Mouse (Mus musculus) right cerebral cortex, postnatal 14 days (tissue): ENCODE results near the gene Lrba.

Experiments
- DNase-seq: peaks from one replicate; pipeline ENCODE4 v3.0.0; 2022

The Lrba gene

DNA sequence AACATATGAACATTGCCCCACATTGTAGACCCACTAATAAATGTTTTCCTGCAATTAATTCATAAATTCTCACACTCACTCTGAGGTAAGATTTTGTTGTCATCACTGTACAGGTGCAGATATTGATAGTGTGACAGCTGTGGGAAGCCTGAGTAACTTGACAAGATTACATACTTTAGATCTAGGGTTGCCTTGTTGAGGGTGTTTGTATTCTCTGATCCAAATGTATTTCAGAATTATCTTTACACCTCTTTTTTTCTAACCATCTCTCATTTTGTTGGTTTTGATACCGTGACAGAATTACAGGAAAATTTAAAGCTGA is 336.5 kb downstream of the Lrba start:
- no peak for DNase-seq

DNA sequence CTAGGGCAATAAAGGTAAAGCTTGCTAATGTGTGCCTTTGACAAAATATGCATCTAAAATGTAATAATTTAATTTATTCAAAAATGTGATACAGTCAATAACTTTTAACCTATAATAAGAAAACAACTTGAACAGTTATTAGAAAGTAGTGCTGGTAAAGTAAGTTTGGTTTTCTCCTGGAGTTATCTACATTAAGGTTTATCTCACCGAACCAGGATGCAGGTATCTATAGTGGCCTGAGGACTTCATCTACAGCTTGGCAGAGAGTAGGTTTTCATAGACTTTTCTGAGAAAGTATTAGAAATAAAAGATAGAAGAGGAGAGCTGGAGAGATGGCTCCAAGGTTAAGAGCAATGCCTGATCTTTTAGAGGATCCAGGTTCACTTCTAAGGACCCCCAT is 336.9 kb downstream of the Lrba start:
- DNase-seq, result no peak

DNA sequence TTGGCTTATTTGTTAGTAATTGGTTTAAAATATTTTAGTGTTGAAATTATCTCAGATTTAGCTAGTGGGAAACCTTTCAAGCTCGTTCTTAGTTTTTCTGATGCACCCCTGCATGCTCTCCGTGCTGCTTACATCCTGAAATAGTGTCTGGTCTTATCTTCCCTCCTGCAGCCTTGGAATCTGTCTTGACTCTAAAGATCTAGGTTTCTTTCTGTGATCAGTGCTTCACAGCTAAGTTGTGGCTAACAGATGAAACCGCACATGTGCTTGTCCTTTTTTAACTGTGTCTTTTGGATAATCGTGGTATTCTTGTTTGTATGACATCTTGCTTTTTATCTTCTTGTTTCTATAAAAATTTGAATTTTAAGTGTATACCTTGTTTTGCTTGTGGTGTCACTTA is 342.8 kb downstream of the Lrba start:
- no peak for DNase-seq

DNA sequence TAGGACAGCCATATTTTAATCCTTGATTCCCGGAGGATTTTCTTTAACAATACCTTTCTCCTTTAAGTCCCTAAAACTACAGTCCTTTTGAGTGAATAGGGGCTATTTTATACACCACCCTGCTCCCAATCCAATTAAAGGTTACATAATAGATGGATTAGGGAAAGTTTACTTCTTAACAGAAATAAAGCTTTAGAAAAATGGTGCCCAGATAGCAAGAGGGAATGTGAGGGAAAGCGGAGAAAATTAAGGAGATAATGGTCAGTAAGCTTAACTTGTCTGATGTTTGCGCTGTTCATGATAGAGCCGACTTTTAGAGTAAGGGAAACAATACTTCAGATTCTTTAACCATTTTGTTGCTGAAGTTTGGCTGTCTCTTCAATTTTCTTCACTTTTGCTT is 347.0 kb downstream of the Lrba start:
- DNase-seq, result no peak

DNA sequence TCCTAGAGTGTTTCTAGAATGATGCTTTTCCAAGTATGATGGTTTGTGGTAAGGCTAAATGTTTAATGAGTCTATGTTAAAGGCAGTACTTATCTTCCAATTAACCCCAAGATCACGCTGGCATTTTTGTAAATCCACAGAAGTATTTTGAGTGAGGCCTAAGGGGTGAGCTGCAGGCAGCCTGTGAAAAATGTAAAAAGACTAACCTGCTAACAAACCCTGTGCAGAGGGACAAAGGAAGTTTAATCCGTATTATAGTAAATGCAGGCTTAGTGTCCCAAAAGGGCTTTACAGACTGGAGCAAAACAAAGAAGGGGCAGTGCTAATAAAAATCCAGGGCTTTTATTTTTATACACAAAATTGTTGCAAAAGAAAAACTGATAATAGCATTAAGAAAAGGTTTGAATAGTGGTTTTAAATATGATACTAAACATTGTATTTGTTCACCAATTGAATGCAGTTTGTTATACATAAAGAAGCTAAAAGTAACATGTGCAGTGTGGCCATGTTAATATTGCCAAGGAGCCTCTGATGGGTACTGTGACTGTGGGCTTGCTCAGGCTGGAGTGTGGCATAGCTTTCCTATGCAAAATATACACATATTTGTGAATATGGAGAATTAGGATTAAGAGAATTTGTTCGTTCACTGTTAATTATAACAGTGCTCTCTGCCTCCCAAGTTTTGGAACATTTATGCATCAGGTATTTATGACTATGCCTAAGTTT is 348.2 kb downstream of the Lrba start:
- no peak for DNase-seq

DNA sequence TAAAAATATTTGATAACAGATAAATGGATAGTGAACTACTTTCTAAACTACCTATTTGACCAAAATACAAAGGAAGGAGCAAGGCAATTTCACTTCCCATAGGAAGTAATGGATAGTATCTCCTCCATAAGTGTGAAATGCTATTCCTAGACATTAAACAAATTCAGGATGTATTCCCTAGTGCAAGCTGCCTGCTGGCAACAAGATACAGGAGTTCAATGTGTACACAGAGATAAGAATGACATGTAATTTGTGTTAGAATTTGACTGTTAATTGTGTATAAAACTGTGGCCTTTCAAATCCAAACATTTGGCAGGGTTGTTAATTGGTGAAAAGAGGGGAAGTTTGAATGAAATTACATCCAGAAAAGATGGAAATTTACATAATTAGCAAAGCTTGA is 350.8 kb downstream of the Lrba start:
- no peak for DNase-seq

DNA sequence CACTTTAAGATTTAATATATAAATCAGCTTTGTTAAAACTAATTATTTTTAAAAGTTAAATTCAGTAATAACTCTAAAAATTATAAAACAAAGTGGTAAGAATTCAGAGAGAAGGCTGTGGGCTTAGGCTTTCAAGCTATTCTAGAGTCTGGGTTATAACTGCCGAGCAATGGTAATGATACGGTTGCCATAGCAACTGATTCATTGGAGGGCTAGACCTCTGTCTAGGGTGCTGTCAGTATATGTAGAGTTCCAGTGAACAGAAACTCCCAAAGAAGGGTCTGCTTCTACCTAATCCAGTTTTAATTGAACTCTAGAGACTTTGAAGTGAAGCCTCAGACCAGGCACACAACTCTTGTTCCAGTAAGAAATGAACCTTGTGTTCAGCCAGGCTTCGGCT is 377.8 kb downstream of the Lrba start:
- no peak for DNase-seq

DNA sequence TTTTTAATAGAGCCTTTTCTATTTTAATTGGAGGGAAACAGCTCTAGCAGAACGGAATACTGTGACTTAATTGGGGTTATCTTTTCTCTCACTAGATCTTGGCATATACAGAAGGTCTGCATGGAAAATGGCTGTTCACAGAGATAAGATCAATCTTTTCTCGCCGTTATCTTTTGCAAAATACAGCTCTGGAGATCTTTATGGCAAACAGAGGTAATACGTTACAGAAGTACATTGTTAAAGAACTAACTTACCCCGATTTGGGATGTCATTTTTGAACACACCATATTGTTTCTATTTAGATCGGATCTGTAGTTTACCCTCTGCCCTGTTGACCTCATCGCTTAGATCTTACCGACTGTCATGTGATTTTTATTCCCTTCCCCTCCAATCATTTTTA is 381.3 kb downstream of the Lrba start:
- no peak for DNase-seq

DNA sequence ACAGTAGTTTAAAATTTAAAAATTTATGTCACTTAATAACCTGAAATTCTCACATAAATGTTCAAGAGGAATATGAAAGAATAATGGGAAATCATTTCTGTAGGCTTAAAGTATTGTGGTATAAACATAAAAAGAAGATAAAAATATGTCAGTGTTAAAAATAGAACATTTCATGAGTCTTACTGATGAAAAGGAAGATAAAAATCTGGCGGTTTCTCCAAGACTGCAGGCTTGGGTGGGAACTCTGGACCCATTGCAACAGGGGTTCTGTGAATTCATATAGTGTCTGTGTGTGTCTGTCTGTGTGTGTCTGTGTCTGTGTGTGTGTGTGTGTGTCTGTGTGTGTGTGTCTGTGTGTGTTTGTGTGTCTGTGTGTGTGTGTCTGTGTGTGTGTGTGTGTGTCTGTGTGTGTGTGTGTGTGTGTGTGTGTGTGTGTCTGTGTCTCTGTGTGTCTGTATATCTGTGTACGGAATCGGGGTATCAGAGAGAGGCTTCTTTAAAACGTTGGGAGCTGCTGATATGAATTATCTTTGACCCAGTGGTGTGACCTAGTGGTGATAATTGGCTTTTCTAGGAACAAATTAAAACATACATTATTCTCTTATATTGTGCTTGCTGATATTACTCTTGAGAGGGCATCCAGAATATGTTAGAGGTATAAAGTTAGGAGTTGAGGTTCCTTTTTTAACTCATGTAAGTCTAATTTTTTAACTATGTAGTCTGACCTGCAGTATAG is 402.7 kb downstream of the Lrba start:
- DNase-seq, result no peak

DNA sequence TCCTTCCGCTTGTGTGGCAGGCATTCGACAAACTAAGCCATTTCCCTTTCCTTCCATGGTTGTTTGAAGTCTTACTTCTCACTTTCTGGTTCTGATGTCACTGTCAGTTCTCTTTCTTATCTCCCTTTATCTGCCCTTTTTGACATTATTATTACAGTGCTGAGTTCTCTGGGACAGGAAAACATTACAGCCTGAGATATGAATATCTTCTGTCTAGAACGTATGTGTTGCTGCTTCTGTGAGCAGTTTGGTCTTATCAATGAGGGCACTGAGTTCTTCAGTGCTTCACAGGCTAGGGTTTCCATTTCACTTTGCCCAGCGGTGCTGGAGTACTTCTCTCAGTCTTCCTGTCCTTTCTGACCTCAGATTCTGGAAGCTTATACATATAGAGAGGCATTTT is 404.9 kb downstream of the Lrba start:
- DNase-seq, result no peak

DNA sequence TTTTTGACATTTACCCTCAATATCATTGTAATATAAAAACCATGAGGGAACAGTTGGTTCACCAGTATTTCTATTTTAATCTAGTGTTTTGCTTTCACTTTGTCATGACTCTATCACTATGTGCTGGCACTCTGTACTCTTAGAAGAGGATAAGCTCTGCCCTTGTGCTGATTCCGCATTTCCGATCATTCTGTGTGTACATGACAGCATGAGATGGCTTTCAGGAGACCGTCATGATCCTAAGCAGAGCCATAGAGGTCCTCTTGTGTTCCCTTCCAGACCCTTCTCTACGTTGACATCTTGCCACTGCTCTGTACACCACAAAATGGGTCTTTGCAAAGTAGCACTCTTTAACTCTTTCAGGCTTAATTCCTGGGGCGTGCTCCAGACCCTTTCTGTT is 411.0 kb downstream of the Lrba start:
- DNase-seq, result no peak

DNA sequence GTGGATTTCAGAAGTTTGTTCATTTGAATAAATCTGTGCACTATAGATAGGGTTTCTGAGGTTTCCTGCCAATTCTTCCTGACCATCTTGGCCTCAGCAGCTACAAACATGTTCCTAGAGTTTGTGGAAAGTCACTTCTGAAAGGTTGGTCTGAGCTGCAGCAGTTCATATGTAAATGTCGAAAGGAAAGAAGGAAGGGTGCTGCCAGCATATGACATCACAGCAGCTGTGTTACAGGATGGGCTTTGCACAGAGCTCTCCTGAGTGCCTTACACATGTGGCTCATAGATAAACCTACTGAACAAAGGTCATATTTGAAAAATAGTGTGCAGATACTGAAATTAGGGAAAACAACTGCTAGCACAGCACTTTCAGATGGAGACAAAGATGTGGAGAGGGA is 411.5 kb downstream of the Lrba start:
- no peak for DNase-seq

DNA sequence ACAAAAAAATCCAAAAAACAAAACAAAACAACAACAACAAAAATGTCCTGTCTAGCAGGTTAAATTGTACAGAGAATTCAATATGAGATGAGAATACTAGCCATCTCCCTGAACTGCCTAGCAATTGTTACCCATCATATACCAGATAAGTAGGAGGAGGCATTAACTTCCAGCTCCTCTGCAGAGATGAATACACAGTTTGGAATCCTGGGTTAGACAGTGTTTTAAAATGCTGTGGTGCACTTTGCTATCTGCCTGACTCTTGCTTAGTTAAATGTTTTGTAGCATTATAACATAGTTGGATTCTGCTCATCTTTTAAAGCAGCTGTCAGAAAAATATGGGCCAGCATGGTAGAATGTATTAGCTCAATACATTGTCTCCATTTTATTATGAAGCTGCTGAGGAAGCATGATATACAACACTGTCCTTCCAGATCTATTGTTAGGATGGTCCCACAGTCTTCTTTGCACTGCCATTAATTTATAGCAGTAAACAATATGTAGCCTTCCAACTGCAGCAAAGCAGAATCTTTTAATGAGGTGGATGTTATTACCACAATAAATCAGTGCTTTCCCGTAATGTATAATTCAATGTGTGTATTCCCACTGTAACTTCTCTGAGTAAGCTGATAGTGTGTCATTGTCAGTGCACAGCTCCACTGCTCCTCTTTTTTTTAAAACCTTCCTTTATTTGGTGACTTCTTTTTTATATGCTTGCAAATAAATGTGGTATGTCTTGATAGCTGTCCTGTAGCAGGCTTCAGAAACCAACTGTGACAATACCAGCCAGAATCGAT is 414.3 kb downstream of the Lrba start:
- DNase-seq, result no peak

DNA sequence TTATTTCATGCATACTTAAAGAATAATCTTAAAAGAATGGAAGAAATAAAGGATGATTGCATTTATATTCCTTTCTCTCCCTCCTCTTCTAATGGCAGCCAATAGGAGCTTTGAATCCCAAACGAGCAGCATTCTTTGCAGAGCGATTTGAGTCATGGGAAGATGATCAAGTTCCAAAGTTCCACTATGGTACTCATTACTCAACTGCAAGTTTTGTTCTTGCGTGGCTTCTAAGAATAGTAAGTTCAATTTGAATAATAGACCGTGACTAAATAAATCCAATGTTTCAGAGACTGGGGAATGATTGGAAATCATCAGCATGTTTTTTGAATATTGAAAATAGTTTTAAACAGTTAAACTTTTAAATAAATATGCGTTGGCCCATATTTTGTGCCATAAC is 416.9 kb downstream of the Lrba start:
- no peak for DNase-seq

DNA sequence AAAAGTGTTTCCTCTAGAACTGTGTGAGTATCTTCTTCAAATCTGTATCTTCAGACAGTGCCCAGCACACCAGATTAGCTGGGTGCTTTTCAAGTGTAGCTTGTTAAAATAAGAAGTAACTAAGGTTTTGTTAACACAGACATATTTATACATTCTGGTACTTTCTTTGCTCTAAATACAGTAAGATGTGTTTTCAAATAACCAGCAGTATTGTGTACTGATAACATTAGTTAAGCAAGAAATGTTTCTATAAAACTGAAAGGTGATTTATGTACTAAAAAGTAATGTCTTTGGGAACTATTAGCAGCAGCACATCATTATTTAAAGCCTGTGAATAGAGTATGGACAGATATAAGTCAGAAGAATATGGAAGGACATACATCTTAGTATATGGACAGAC is 417.3 kb downstream of the Lrba start:
- no peak for DNase-seq

DNA sequence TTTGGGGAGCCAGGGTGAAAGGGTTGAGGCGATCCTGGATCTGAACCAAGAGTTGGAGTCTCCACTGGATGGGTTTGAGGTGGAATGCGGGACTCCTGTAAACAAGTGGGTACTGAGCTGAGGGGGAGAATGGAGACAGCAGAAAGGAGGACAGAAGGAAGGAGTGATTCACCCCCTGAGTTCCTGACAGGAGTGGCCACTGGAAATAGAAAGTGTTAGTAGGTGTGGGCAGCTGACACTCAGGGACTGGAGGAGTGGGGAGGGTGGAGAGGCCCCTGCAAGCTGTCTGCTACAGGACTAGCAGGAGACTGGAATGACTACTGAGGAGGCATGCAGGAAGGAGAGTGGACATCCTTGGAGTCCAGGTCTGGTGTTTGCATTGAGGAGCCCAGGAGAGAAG is 422.3 kb downstream of the Lrba start:
- DNase-seq, result no peak

DNA sequence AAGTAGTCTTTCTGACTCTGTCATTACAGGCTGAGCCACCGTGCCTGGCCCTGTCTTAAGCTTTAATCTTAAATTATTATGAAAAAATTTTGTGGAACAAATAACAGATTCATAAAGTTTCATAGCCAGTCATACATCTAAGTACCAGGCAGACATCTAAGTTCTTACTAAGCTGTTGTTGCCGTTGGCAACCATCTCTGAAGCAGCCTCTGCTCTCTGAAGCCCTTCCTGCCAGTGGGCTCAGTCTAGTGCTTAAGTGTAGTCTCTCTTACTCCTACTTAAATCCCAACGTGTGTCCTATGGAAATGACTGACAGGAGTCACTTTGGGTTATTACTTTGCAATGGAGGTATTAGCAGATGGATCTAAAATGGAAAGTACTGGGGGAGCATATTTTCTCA is 426.5 kb downstream of the Lrba start:
- no peak for DNase-seq

DNA sequence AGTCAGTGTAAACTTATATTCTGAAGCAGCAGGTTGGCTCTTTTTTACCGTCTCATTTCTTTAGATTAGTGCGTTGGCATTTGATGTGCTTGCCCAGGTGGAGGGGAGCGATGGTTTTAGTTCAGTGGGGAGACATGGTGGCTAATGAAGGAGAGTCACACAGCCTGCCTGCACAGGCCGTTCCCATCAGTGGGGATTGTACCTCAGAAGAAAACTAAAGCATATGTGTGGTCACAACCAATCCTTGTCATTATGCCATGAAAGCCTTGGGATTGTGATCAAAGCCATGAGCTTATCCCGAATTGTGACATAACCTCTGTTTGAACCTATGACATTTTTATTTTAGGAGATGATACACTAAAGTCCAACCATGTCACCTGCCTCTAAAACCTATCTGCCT is 434.8 kb downstream of the Lrba start:
- no peak for DNase-seq

DNA sequence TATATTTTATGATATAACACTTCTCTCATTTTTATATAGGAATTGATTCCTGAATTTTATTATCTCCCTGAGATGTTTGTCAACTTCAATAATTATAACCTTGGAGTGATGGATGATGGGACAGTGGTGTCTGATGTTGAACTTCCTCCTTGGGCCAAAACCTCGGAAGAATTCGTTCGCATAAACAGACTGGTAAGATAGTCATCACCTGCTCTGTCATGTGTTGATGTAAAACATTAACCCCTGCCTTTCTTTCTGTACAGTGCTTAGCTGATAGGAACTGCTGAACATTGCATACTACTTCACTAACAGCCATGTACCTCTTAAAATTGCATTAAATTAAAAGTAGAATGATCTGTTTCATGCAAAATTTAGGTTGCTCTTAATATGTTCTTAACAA is 439.9 kb downstream of the Lrba start:
- no peak for DNase-seq

DNA sequence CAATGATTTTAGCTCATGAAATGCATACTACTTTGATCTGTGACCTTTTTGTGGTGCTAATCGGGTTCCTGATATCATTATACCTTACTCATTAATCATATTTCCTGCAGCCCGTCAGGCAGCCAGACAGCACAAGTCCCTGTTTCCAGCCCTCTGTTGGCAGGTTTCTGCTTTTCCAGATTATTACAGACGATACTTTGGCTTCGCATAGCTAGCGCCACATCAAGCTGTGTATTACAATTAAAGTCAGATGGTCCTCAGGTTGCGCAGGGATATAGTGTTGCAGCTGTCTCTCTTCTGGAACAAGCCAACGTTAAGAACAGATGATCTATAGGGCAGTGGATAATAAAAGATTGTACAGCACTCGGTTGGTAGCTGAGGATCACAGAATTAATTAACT is 443.7 kb downstream of the Lrba start:
- DNase-seq, result no peak

DNA sequence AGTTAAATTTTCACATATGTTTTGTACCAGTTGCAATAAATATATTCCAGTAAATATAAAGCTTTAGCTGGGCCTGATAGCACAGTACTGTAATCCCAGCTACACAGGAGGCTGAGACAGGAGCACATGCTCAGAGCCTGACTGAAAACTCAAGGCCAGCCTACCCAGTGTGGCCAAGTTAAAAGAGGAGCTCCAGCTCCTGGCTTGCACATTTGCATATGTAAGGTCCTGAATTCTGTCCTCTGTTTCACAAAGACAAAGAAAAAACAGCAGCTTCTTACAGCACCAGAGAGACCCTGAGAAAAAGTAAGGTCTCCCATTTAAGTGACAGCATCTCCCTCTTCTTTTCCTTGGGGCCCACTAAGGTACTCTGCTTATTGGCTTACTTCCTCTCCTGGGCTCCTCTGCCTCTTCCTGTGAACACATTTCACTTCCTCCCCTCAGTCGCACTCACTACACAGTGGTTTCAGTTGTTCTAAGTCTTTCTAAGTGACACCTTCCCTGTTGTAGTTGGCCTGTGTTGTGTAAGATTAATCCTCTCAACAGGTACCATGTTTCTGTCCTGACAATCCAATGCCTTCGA is 453.2 kb downstream of the Lrba start:
- DNase-seq, result no peak

DNA sequence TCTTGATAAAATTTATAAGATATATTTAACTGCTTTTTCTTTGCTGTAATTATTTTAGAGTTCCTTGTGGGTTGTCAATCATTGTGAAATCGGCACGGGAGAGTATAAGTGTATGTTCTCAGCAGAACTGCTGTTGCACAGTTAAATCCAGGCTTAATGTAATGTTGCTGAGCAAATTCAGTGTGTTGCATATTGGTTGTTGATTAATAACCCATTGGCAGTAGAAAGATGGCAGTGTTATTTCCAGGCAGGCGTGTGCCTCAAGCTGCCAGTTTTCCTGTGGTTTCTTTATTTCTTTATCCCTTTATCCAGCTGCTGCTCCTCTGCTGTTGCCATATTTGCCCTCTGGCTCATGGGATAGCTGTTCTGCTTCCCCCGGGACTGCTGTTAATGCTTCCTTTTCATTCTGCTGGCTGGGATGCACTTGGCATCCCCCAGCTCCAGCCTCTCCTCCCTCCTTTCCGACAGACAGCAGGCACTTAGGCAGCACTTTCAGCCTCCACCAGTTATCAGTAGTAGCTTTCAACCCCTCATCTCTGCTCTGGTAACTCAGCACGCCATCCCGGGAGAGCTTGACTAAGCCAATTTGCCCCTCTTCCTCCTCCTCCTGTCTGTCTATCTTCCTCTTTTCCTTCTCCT is 463.2 kb downstream of the Lrba start:
- no peak for DNase-seq

DNA sequence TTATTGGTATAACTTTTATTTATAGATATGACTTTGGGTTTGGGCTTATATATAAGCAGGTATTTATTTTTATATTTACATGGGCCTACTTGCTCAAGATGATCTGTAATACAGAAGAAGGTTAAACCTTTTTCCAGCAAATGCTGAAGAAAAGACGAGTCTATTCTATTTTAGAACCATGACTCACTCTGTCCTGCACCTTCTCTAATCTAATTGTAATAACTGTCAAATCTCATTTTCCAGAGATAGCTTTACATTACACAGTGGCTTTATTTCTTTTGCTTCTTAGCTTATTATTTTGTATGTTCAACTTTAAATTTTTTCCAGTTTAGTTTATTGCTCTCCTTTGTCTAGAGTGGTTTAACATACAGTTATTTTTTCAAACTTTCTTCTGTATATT is 464.0 kb downstream of the Lrba start:
- DNase-seq, result no peak
